Mouse (Mus musculus) urinary bladder, adult 2 months (tissue): Measurements from ENCODE around the gene Gm20929. TPM values are rescaled to one million over a fixed set of nuclear protein-coding genes. Genes with fewer than 3 reads are reported as not detected.
"Not testable (repeated sequence)": the region's sequence is repeated elsewhere in the genome, so short reads cannot be mapped to it uniquely, and the experiment has no call there.

Experiments used
- DNase-seq: peaks from one replicate; pipeline ENCODE4 v3.0.0; 2022; ENCODE audit warnings: low spot score
- polyA plus RNA-seq: library from polyadenylated mRNA; depleted of rRNA; stranded (reverse); fragments of >200 nt; gene quantifications from 2 replicates; pipeline ENCODE4 v1.2.3, GENCODE M21; 2012; rRNA removed

The Gm20929 gene
- polyA plus RNA-seq: not detected in 2 replicates

GRCm38 (mm10) chrY:53843649-53844048, at the start of gene Gm20929:
Gm20929 (plus strand) TSS chrY:53843949.
- not testable (repeated sequence) for DNase-seq
